Mouse (Mus musculus) layer of hippocampus, postnatal 14 days (tissue): ENCODE data around the gene Calcb. TPM values are rescaled to one million over a fixed set of nuclear protein-coding genes. Genes with fewer than 3 reads are reported as not detected.

Experiments used
- DNase-seq, 2 experiments: peaks; one replicate each; pipeline ENCODE4 v3.0.0; 2021 to 2022; ENCODE audit warnings: low spot score in 2 of 2, mixed read lengths in 1 of 2
- total RNA-seq, 2 experiments: library from RNA; stranded (reverse); gene quantifications; 2 replicates each; pipeline ENCODE4 v1.2.3; 2021

Calcb gene
- total RNA-seq, 2 experiments from 2014 or later: 0.46 TPM; not detected in 1

DNA sequence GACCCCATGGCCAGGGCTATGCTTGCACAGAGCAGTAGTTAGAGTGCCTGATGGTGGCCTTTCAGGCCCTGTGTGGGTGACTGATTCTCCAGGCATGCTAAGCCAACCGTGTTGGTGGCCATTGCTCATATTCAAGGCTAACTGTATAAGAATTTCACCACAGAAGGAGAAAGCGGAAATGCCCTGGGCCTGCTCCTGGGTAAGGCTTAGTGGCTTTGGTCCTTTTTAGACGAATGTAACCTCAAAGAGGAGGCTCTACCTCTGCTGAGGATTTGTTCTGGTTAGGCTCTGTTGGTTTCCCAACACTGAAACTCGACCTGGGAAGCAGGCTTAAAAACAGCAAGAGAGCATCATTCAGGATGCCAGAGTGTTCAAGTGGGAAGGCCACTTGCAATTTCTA is 29.8 kb downstream of the Calcb start:
- no peak for DNase-seq

GRCm38 (mm10) chr7:114753471-114753870 is 35.0 kb downstream of the Calcb start:
- DNase-seq: no peak

GRCm38 (mm10) chr7:114754196-114754595 is 35.8 kb downstream of the Calcb start:
- no peak for DNase-seq

GRCm38 (mm10) chr7:114754626-114755025 is 36.2 kb downstream of the Calcb start:
- DNase-seq: no peak

DNA sequence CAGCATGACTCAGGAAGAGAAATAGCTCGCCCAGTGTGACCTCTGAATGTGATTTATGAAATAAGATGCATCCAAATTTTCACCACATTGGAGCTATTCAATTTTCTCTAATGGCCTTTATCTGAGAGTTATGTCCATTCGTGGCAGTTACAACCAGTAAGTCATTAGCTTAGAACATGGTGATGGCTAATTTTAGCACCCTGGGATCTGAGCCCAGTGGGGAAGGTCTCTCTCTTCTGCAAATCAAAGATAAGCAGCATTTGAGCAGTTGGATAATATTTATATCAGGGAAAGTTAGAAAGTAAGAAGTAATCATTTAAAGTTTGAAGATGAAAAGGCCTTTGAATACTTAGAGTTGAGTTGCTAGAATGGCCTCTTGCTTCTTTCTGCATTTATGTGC is 44.2 kb downstream of the Calcb start:
- no peak for DNase-seq

DNA sequence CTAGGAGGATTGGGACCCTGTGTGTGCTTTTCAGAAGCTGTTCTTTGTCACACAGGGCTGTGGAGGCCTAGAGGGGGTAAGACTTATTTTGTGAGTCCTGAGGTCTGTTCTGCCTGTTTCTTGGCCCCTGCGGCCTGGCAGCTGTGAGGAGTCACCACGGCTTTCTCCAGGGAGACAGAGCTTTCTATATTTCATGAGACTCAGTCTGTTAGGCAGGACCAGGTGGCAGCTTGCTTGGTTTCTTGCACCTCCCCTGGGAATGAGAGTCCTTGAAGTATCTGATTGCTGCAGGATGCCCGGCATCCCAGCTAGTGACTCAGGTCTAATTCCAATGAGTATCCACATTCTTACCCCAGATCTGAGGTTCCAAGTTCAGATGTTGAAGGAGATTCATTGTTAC is 46.8 kb downstream of the Calcb start:
- no peak for DNase-seq

- no peak for DNase-seq
Measured at GRCm38 (mm10) chr7:114766523-114766922, 48.1 kb downstream of the Calcb start.

GRCm38 (mm10) chr7:114768516-114768915 is 50.1 kb downstream of the Calcb start:
- DNase-seq: no peak

- DNase-seq: no peak
Measured at GRCm38 (mm10) chr7:114769041-114769440, 50.6 kb downstream of the Calcb start.

DNA sequence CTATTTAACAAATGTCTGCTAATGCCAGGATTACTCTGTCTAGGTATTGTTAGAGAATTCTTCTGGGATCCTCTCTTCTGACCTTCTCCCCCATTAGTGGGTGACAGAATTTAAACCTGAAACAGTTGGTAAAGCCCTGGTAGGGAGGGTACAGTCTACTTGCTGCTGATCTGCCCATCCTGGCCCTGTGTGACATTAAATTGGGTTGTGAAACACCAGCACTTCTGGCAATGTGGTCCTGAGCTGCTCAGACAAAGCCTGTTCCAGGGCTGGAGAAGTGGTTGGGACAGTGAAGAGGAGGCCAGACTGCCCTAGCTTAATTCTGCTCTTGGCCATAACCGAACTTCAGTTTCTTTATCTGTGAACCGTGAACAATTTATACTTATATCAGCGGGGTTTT is 52.1 kb downstream of the Calcb start:
- DNase-seq: no peak

DNA sequence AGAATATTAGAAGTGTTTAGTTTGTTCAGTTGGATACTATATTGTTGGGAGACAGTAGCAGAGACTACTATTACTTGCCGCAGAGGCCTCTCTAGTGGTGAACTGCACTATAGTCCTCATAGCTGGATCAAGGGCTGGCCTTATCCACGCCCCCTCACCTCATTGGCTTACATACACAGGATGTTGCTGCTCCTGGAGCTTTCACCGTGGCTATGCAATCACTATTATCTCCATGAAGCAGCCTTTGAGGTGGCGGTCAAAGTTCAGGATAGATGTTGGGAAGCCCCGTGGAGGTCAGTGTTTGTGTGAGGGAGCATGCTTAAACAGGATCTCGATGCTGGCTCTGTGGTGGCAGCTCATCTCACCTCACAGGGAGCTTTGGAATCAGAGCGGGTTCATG is 53.4 kb downstream of the Calcb start:
- DNase-seq: no peak

Other genes with a start within 250 kb of the Calcb start
- gene Cyp2r1, start 155.7 kb upstream of the Calcb start, total RNA-seq: 1 to 10 TPM; 1.3 to 1.6 TPM
- 1 to 10 TPM; 2.4 to 2.7 TPM for gene Calca, start 82.3 kb upstream of the Calcb start, total RNA-seq
- gene Insc, start 25.1 kb downstream of the Calcb start, total RNA-seq: 1 to 10 TPM; 2.3 to 6.2 TPM